Mouse (Mus musculus) lung, embryonic 16.5 days (tissue): ENCODE data around the gene Lpgat1. TPM values are rescaled to one million over a fixed set of nuclear protein-coding genes. Genes with fewer than 3 reads are reported as not detected.
A peak's percentile ranks its signal among the peaks of the same experiment; 100 is the strongest.

Source experiments
- ATAC-seq: fragments of 200-750 bp; cut with Nextera tagmentation; 2 replicates; pipeline ENCODE4 v1.8.0; 2017; ENCODE audit warnings: low read depth, mild to moderate bottlenecking, moderate library complexity
- H3K27ac ChIP-seq: fragments of 300-500 bp; sonication (generic); 2 replicates; pipeline ENCODE4 v1.5.1; 2014; ENCODE audit warnings: mild to moderate bottlenecking, control low read depth, low read length
- H3K27me3 ChIP-seq: fragments of 300-500 bp; sonication (generic); 2 replicates; pipeline ENCODE4 v1.6.1; 2014; ENCODE audit warnings: low read depth, low read length, mixed read lengths; ENCODE audit not compliant: control insufficient read depth, insufficient read depth
- H3K36me3 ChIP-seq: fragments of 300-500 bp; sonication (generic); 2 replicates; pipeline ENCODE4 v1.6.1; 2014; ENCODE audit warnings: low read length; ENCODE audit not compliant: control insufficient read depth, insufficient read depth
- H3K4me1 ChIP-seq: fragments of 300-500 bp; sonication (generic); replicated peaks from 2 replicates; pipeline ENCODE4 v1.6.1; 2014; ENCODE audit warnings: low read length, mixed read lengths; ENCODE audit not compliant: control insufficient read depth, insufficient read depth
- H3K4me2 ChIP-seq: fragments of 300-500 bp; sonication (generic); 2 replicates; pipeline ENCODE4 v1.6.1; 2014; ENCODE audit warnings: low read depth, low read length, control low read depth
- H3K4me3 ChIP-seq: fragments of 300-500 bp; sonication (generic); 2 replicates; pipeline ENCODE4 v1.5.1; 2014; ENCODE audit warnings: mild to moderate bottlenecking, low read length, control low read depth
- H3K9ac ChIP-seq: fragments of 300-500 bp; sonication (generic); 2 replicates; pipeline ENCODE4 v1.6.1; 2014; ENCODE audit warnings: low read length, control low read depth
- H3K9me3 ChIP-seq: fragments of 300-500 bp; sonication (generic); 2 replicates; pipeline ENCODE4 v1.6.1; 2016; ENCODE audit warnings: low read length; ENCODE audit not compliant: control insufficient read depth
- WGBS: fragments of 180-500 bp; shearing (Covaris S2); extraction: QIAGEN DNeasy Blood & Tissue Kit; methylation state at CpG from one replicate; pipeline ENCODE4 v1.1.7; 2014; 5-methylcytosine and 5-hydroxymethylcytosine counted together
- polyA plus RNA-seq: library from polyadenylated mRNA; unstranded; fragments of >200 nt; fragmentation: Nextera tagmentation; extraction: Ambion mirVana; gene quantifications from 2 replicates; pipeline ENCODE4 v1.2.1, GENCODE M21; 2015

Lpgat1 gene
- 11.3 and 12.4 TPM in 2 replicates for polyA plus RNA-seq

DNA sequence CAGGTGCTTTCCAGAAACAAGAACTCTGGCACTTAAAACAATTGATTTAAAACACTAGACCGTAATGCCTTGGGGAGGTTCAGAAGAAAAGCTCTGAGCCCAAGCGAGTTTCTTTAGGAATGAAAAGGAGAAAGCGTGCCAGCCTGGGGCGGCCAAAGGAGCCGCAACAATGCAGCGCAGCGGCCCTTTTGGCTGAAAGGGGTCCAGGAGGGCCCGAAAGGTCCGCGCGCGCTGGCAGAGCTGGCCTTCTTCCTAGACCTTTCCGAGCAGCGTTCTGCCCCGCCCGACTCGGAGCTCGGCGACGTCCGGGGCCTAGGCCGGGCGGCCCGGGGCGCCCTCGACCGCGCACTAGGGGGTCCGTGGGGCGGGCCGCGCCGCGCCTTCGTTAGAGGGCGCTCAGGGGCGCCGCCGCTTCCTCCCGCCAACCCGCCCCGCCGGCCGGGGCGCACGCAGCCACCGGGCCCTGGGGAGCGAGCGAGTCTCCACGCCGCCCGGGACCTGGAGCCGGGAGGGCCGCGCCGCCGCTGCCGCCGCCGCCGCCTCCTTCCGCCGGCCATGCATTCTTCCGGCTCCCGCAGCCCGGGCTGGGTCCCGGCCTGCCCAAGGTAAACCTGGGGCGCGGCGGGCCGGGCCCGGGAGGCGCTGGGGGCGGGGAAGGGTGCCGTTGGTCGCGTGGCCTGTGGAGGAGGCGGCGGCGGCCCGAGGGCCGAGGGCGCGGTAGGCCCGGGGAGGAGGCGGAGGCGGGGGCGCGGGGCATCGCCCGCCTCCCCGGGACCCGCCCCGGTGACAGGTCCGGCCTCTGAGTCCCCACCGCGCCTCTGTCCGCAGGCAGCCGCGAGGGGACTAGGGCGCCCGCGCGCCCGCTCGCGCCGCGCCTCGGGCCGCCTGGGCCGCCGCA lies at the start of gene Lpgat1:
Gene Lpgat1 (plus strand): TSS at position 234 of the 898 bp plus-strand sequence.
- H3K27ac ChIP-seq: peak within 1 kb of the TSS; percentile 84
- peak within 1 kb of the TSS; percentile 63 for H3K4me3 ChIP-seq
- peak within 1 kb of the TSS; percentile 64 for H3K4me2 ChIP-seq
- no peaks in the 10 kb centered on the region for H3K36me3 ChIP-seq
- no peaks in the 10 kb centered on the region for H3K27me3 ChIP-seq
- under 1% methylated on average over 69 of the region's 113 CpGs for WGBS
- peak; percentile 91 for ATAC-seq
- peaks cover 10% of the 10 kb centered on the region for H3K4me1 ChIP-seq
- H3K9ac ChIP-seq: peak within 1 kb of the TSS; percentile 95
- no peaks in the 10 kb centered on the region for H3K9me3 ChIP-seq

DNA sequence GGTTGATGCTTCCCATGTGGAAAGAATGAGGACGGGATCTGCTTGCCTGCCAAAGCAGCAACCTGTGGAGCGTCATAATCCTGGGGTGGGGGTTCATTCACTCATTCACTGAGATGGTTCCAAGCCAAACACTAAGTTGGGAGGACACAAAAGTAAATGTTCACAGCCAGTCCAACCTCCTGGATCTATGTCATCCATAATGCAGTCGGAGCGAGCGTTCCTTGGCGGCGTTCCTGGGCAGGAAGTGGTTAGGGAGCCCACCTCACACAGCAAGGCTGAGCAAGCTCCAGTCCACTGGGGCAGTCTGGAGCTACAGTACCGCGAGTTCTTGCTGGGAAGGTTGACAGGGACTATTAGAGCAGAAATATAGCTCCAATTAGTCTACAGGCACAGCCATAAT lies 49.6 kb upstream of the Lpgat1 start:
- no peaks in the 10 kb centered on the region for H3K27me3 ChIP-seq
- no peak overlapping the region for H3K4me3 ChIP-seq
- no peak for ATAC-seq
- H3K27ac ChIP-seq: no peak overlapping the region
- WGBS: 79% methylated on average over 9 of the region's 9 CpGs
- no peaks in the 10 kb centered on the region for H3K36me3 ChIP-seq
- no peak overlapping the region for H3K9ac ChIP-seq
- peaks cover 5% of the 10 kb centered on the region; the same call in 1 of the 2 replicates for H3K4me1 ChIP-seq
- H3K9me3 ChIP-seq: no peaks in the 10 kb centered on the region
- H3K4me2 ChIP-seq: no peak overlapping the region

GRCm38 (mm10) chr1:191674071-191674470 lies 43.6 kb upstream of the Lpgat1 start:
- no peak for ATAC-seq
- Histone ChIP-seq H3K4me2 (no peak overlapping the region), H3K9me3 (no peaks in the 10 kb centered on the region), H3K4me3 (no peak overlapping the region), H3K27me3 (no peaks in the 10 kb centered on the region), H3K36me3 (no peaks in the 10 kb centered on the region), H3K27ac (no peak overlapping the region), H3K9ac (no peak overlapping the region), H3K4me1 (no peaks in the 10 kb centered on the region)
- 70% methylated on average over 5 of the region's 5 CpGs for WGBS

GRCm38 (mm10) chr1:191681633-191682032 lies 36.0 kb upstream of the Lpgat1 start:
- ATAC-seq: no peak
- H3K36me3 ChIP-seq: no peaks in the 10 kb centered on the region
- H3K4me2 ChIP-seq: no peak overlapping the region
- H3K9me3 ChIP-seq: 0 out of 2 replicates have a peak, but pooled peaks cover 4% of the 10 kb centered on the region
- H3K9ac ChIP-seq: no peak overlapping the region
- H3K27ac ChIP-seq: no peak overlapping the region
- no peaks in the 10 kb centered on the region for H3K4me1 ChIP-seq
- 64% methylated on average over 2 of the region's 2 CpGs for WGBS
- no peaks in the 10 kb centered on the region for H3K27me3 ChIP-seq
- no peak overlapping the region for H3K4me3 ChIP-seq

DNA sequence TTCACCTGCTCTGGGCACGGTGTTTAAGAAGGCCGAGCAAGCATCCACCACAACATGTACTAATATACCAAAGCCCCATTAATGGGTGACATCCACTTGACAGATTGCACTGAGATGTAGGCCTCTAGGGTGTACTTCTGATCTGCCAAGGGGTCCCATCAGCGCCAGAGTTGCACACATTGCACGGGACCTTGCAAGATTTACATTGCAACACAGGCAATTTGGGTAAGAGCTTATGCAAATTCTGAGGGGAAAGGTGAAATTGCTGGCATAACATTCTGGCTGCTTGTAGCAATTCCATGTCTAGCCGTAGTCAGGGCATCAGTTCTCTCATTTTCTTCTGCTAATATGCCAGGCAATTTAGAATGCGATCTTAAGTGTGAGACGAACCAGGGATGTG lies 30.1 kb upstream of the Lpgat1 start:
- Histone ChIP-seq H3K27ac (no peak overlapping the region), H3K4me2 (no peak overlapping the region), H3K36me3 (no peaks in the 10 kb centered on the region), H3K27me3 (no peaks in the 10 kb centered on the region), H3K4me1 (no peaks in the 10 kb centered on the region), H3K9me3 (0 out of 2 replicates have a peak, but pooled peaks cover 4% of the 10 kb centered on the region), H3K4me3 (no peak overlapping the region), H3K9ac (no peak overlapping the region)
- no peak for ATAC-seq
- 83% methylated on average over 7 of the region's 7 CpGs for WGBS

- Histone ChIP-seq H3K9ac (no peak overlapping the region), H3K4me2 (peak overlapping the region; percentile 26), H3K9me3 (no peaks in the 10 kb centered on the region), H3K27me3 (no peaks in the 10 kb centered on the region), H3K36me3 (no peaks in the 10 kb centered on the region), H3K4me3 (no peak overlapping the region), H3K27ac (peak overlapping the region; percentile 47; the same call in 1 of the 2 replicates), H3K4me1 (0 out of 2 replicates have a peak, but pooled peaks cover 7% of the 10 kb centered on the region)
- ATAC-seq: peak; percentile 80
- 33% methylated on average over 4 of the region's 4 CpGs for WGBS
Measured at GRCm38 (mm10) chr1:191693231-191693630, 24.4 kb upstream of the Lpgat1 start.

- WGBS: 13% methylated on average over 1 of the region's 1 CpGs
- Histone ChIP-seq H3K4me1 (0 out of 2 replicates have a peak, but pooled peaks cover 4% of the 10 kb centered on the region), H3K27ac (no peak overlapping the region), H3K4me3 (no peak overlapping the region), H3K9ac (no peak overlapping the region), H3K9me3 (no peaks in the 10 kb centered on the region), H3K4me2 (no peak overlapping the region), H3K27me3 (no peaks in the 10 kb centered on the region), H3K36me3 (no peaks in the 10 kb centered on the region)
- ATAC-seq: no peak
Measured at GRCm38 (mm10) chr1:191698253-191698795, 19.3 kb upstream of the Lpgat1 start.

- Histone ChIP-seq H3K36me3 (no peaks in the 10 kb centered on the region), H3K9me3 (no peaks in the 10 kb centered on the region), H3K4me1 (no peaks in the 10 kb centered on the region), H3K27me3 (no peaks in the 10 kb centered on the region), H3K9ac (no peak overlapping the region), H3K27ac (no peak overlapping the region), H3K4me2 (no peak overlapping the region), H3K4me3 (no peak overlapping the region)
- 23% methylated on average over 4 of the region's 4 CpGs for WGBS
- no peak for ATAC-seq
Measured at GRCm38 (mm10) chr1:191704535-191704934, 13.1 kb upstream of the Lpgat1 start.

DNA sequence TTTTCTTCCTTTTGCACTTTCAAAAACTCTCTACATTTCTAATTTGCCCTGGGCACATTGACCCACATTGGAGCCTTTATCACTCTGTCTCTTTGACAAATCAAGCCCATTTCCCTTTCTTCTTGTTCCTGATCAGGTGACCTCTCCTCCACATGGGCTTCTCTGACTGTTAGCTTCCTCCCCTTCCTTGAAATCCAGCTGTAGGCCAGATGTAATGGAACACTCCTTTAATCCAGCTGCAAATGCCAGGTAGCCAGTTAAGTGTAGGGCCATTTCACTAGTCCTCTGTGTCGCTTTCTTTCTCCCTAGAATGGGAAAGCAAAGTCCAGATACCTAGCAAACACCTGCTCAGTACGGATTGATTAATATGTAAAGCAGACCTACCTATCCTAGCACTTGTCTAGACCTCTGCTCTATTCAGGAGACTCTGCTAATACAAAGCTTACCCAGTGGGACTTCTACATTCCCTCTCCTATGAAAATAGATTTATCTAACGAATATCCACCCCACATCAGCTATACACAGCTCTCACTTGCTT lies 11.0 kb upstream of the Lpgat1 start:
- Histone ChIP-seq H3K4me1 (no peaks in the 10 kb centered on the region), H3K4me3 (no peak overlapping the region), H3K27ac (no peak overlapping the region), H3K36me3 (no peaks in the 10 kb centered on the region), H3K9me3 (no peaks in the 10 kb centered on the region), H3K4me2 (no peak overlapping the region), H3K9ac (no peak overlapping the region), H3K27me3 (no peaks in the 10 kb centered on the region)
- ATAC-seq: no peak
- 66% methylated on average over 3 of the region's 3 CpGs for whole genome bisulfite sequencing
